Mouse (Mus musculus) left cerebral cortex, postnatal 4 days (tissue): ENCODE measurements around the gene Rad51b. TPM values are rescaled to one million over a fixed set of nuclear protein-coding genes. Genes with fewer than 3 reads are reported as not detected.

Experiments
- DNase-seq: peaks from one replicate; pipeline ENCODE4 v3.0.0-alpha.2; 2022
- intact Hi-C: fragments of 180-260 bp; cut with DNase I; formaldehyde crosslinking; loops from one replicate; pipeline ENCODE4 v1.15.1; 2025
- total RNA-seq, 2 experiments: library from RNA; stranded (reverse); gene quantifications; 2 replicates each; pipeline ENCODE4 v1.2.3; 2021

Gene Rad51b
- total RNA-seq, 2 experiments from 2014 or later = 0.56 to 0.84 TPM

- intact Hi-C loops = no loop called here
- DNase-seq = no peak
These were observed 333.1 kb downstream of the Rad51b start for GRCm38 (mm10) chr12:79629945-79630850.

DNA sequence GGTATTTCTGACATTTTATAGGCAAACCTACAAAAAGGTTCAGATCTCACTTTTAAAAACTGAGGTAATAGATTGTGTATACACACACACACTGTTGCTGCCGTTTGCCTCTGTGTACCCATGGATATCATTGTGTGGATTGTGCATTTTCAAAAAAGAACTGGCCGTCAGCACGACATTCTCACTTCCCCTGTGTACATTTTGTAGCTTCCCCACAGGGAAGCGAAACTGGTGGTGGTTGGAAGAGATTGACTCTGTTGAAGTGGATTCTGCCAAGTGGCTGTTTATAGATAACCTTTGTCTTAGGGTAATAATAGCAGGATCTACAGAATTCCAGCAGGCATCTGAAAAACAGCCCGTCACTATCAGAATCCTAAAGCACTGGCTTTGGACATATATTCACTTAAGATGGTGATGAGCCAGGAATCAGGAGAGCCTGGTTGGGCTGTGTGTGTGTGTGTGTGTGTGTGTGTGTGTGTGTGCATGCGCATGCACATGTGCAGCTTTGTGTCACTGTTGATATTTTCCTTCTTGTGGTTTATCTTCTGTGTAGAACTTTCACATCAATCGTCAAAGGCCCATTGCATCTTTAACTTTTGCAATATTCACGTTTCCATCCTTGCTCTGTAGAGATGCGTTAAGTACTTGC lies 336.5 kb downstream of the Rad51b start:
- intact Hi-C loops = no loop called here
- no peak for DNase-seq

- intact Hi-C loops = no loop called here
- no peak for DNase-seq
These were observed 344.6 kb downstream of the Rad51b start for GRCm38 (mm10) chr12:79641570-79642285.

DNA sequence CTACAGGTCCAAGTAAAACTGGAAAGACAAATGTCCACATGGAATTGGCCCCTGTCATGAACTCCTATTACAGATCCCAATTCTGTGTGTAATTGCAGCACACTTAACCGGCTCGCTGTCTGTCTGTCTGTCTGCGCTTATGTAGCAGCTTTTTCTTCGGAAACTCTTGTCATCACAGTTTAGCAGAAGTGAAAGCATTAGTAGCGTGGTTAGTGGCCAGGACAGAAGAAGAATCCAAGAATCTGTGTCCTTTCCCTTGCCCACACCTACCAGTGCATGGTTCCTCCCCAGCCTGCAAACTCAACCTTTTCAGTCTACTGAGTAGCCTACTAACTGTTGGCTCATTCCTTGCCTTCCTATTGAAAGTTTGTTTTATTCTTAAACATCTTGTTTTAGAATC lies 345.6 kb downstream of the Rad51b start:
- no peak for DNase-seq
- intact Hi-C loops = no loop called here

DNA sequence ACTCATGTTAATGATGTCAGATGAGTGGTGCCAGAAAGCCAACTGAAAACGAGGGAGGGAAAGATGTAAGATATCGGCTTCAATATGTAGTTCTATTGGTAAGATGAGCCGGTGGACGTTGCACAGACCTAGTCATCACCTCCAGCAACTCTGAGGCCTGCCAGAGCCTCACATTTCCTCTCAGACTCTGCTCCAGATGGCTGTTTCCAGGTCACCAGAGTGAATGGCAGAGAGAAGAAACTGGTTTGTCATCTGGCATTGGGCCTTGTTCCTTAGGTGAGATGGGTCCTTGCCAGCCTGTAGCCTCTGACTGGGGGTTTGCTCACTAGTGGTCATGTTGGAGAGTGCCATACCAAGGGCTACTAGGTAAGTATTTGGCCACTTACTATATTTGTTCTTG lies 348.6 kb downstream of the Rad51b start:
- intact Hi-C loops = no loop called here
- DNase-seq = no peak

- intact Hi-C loops = no loop called here
- no peak for DNase-seq
These were observed 349.6 kb downstream of the Rad51b start for GRCm38 (mm10) chr12:79646646-79647164.

GRCm38 (mm10) chr12:79647382-79647781 lies 350.3 kb downstream of the Rad51b start:
- intact Hi-C loops = no loop called here

DNA sequence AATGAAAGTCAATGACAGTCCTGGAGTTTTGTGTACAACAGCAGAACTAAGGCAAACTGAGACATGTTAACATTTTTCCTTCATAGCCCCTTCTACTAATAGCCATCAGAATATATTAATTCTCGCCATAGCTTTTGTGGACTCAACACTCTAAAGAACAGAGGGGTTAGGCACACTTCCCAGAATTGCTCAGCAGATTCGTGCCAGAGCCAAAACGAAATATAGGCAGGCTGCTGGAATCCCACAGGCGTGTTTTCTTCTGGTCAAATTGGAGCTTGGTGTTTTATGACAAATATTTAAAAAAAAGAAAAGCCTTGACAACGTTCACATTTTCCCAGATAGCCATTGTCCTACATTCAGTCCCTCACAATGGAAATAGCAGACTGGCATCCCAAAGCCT lies 350.9 kb downstream of the Rad51b start:
- intact Hi-C loops = no loop called here
- no peak for DNase-seq

More at GRCm38 (mm10) chr12:79647382-79647781, 350.3 kb downstream of the Rad51b start:
- no peak for DNase-seq

GRCm38 (mm10) chr12:79648812-79649700 lies 352.0 kb downstream of the Rad51b start:
- intact Hi-C loops = no loop called here
- DNase-seq = no peak

- DNase-seq = no peak
- intact Hi-C loops = no loop called here
These were observed 352.7 kb downstream of the Rad51b start for GRCm38 (mm10) chr12:79649796-79650195.

- DNase-seq = no peak
- intact Hi-C loops = no loop called here
These were observed 358.1 kb downstream of the Rad51b start for GRCm38 (mm10) chr12:79655138-79655537.

GRCm38 (mm10) chr12:79658861-79659260 lies 361.8 kb downstream of the Rad51b start:
- intact Hi-C loops = no loop called here
- no peak for DNase-seq

GRCm38 (mm10) chr12:79661270-79661669 lies 364.2 kb downstream of the Rad51b start:
- DNase-seq = peak; percentile 50
- intact Hi-C loops = no loop called here

- intact Hi-C loops = no loop called here
- DNase-seq = no peak
These were observed 366.2 kb downstream of the Rad51b start for GRCm38 (mm10) chr12:79663131-79663892.

GRCm38 (mm10) chr12:79663893-79664574 lies 367.0 kb downstream of the Rad51b start:
- no peak for DNase-seq
- intact Hi-C loops = no loop called here

DNA sequence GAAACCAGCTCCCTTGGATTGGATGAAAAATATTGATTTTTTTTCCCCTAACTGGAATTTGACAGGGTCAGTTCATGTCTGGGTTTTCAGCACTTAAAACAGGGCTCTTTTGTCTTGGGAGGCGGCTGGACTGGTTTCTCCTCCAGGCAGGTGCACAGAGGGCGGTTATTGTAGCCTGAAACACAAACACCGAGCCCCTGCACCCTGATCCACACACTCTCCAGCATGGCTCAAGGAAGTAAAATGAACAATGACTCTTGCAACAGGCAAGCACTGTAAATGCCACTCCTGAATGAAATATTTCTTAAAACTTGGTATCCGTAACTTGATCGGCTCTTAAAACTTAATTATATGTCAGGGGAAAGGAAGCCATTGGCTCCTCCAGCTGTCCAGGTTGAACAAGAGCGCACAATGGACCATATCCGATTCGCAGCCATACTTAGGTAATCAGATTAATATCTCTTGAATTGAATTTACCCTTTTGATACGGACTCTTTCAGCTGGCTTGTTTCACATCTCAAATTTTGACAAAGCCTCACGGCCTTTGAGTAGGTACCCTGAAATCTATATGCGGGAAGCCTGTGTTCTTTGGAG lies 377.9 kb downstream of the Rad51b start:
- intact Hi-C loops = no loop called here
- DNase-seq = no peak

DNA sequence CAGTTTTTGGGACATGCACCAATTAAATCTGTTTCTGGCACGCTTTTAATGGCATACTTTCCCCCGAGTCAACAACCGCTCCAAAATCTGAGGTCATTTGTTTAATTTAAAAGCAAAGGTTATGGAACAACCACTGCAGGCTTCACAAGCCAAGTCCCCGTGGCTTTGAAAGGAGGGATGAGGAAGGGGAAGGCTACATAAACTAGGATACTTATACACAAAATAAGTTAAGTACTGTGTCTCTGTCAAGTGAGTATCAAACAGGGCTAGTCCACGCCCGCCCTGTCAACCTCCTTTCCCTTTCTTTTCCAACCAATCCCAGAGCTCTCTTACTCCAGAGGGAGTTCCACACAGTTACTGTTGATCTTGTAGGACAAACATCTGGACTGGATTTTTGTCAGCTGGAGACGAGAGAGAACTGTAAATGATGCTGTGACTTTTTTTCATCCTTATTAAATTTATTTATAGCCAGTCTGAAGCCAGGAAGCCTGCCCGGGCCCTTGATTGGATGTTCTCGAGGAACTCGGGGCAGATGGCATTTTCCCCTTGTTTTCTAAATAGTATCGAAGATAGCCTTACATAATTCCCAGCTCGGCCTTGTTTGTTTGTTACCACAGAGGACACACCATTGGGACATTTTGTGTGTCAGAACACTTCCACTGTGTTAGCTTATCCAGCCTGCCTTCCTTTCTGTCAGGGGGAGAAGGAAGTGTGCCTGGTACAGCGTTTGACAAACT lies 378.5 kb downstream of the Rad51b start:
- intact Hi-C loops = no loop called here
- DNase-seq = no peak

DNA sequence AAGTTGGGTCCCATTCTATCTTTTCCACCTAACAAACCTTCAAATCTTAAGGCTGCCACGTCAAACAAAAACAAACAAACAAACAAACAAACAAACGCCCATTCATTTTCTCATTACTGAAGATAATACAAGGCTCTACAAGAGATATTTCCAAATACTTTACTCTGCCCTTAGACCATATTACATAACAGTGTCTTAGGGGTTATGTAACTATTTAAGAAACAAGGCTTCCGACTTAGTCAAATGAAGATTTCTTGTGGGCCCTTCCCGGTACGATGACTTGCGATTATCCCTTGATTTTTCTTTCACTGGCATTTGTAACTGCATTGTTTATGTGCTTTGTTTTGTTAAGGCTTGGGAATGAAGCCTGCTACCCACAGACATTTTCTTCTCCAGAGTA lies 379.2 kb downstream of the Rad51b start:
- no peak for DNase-seq
- intact Hi-C loops = no loop called here
